Mouse (Mus musculus): ENCODE results near the gene Cacna2d3. TPM values are rescaled to one million over a fixed set of nuclear protein-coding genes. Genes with fewer than 3 reads are reported as not detected.

The Cacna2d3 gene
- total and polyA plus RNA-seq, 3 experiments, result not detected

DNA sequence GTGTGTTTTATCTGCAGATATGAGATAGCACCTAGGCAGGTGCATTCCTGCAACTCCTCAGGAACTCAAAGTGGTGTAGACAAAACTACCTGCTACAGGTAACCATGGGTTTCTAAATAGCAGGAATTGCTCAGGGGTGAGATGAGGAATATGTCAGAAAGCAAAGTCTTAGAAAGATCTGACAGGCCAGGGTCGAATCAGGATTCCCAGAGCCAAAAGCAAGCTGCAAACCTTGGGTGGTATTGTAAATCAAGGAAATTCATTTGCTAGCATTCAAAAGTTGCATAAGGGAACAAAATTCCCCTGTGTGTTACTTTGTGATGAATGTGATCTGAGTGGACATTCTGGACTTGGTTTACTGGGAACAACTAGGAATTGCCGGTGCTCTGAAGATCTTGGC is 291.9 kb downstream of the Cacna2d3 start:
- Histone ChIP-seq H3K4me2 (ENCODE audit: insufficient read depth, low read depth, poor library complexity, severe bottlenecking) (no peak overlapping the region), H3K9ac (ENCODE audit: insufficient read depth, low read depth) (no peak overlapping the region), H3K27me3 (replicated peaks) (no peaks in the 10 kb centered on the region), H3K79me2 (replicated peaks; ENCODE audit: control insufficient read depth, extremely low read depth, insufficient read depth, poor library complexity, severe bottlenecking) (no peaks in the 10 kb centered on the region), H3K9me3 (replicated peaks; ENCODE audit: low read length) (no peaks in the 10 kb centered on the region), H3K4me3 (replicated peaks in 1 of 3; ENCODE audit: low read depth in 2 of 3, low read length in 2 of 3, poor library complexity in 1 of 3) (no peak overlapping the region), H3K27ac (ENCODE audit: insufficient read depth, low read depth) (no peak overlapping the region), H3K36me3 (replicated peaks in 1 of 2; ENCODE audit: control insufficient read depth in 1 of 2, insufficient read depth in 1 of 2, low read length in 1 of 2) (no peaks in the 10 kb centered on the region), H3K4me1 (ENCODE audit: control insufficient read depth in 1 of 2, insufficient read depth in 2 of 2) (peaks cover 0 to 4% of the 10 kb centered on the region in 2 experiments; a peak in 1 of 4 replicates)
- in situ Hi-C loops (cut with MboI; ENCODE audit: low pct_ligation_motif_present, low pct_unique_long_range_greater_than_20kb, low sequenced_read_pairs) (loop anchor here (25.0 kb wide), 1 partner anchor 1617 kb away; no protein-coding TSS in a partner anchor), dilution Hi-C loops (cut with MboI; ENCODE audit: extremely low pct_ligation_motif_present, extremely low pct_unique_long_range_greater_than_20kb, low sequenced_read_pairs) (no loop called here)
- no peak for TF ChIP-seq ZC3H11A (IDR thresholded peaks at IDR 0.05; ENCODE audit: low read depth, low read length)
- no peak for DNase-seq (ENCODE audit: extremely low read depth)

DNA sequence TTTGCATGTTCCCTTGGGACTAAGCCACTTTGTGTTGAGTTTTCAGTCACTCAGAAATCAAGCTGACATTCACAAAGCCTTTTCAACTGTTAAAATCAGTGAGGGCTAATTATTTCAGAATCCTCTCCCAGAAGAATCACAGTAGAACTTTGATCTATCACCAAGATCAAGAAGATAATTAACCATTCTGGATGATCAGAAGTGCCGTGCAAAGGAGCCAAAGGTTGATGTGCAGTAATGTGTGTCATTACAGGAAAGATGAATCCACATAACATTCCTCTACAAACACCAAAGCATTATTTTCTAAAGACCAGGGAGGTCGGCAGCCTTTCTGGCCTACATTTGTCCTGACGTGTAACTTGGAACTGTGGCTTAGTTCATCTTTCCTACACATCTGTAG is 296.0 kb downstream of the Cacna2d3 start:
- in situ Hi-C loops (cut with MboI; ENCODE audit: low pct_ligation_motif_present, low pct_unique_long_range_greater_than_20kb, low sequenced_read_pairs) (loop anchor here (25.0 kb wide), 1 partner anchor 1613 kb away; no protein-coding TSS in a partner anchor), dilution Hi-C loops (cut with MboI; ENCODE audit: extremely low pct_ligation_motif_present, extremely low pct_unique_long_range_greater_than_20kb, low sequenced_read_pairs) (no loop called here)
- H3K79me2 ChIP-seq (replicated peaks; ENCODE audit: control insufficient read depth, extremely low read depth, insufficient read depth, poor library complexity, severe bottlenecking), result no peaks in the 10 kb centered on the region
- H3K9ac ChIP-seq (ENCODE audit: insufficient read depth, low read depth), result no peak overlapping the region
- DNase-seq (ENCODE audit: extremely low read depth), result no peak
- H3K4me2 ChIP-seq (ENCODE audit: insufficient read depth, low read depth, poor library complexity, severe bottlenecking), result no peak overlapping the region
- no peak overlapping the region for H3K27ac ChIP-seq (ENCODE audit: insufficient read depth, low read depth)
- TF ChIP-seq KAT2A (IDR thresholded peaks at IDR 0.05; ENCODE audit: insufficient replicate concordance, low read length) (no peak), MXI1 (IDR thresholded peaks at IDR 0.05; ENCODE audit: low read depth, low read length) (no peak), RAD21 (IDR thresholded peaks at IDR 0.05; ENCODE audit: low read depth, low read length) (no peak), ETS1 (conservative IDR thresholded peaks at IDR 0.05; ENCODE audit: low read depth, low read length) (no peak), CTCF (conservative IDR thresholded peaks at IDR 0.05 in 1 of 2, IDR thresholded peaks at IDR 0.05 in 1 of 2; ENCODE audit: low read depth in 2 of 2, low read length in 2 of 2) (no peak), USF1 (IDR thresholded peaks at IDR 0.05; ENCODE audit: low read depth, low read length) (no peak), JUND (conservative IDR thresholded peaks at IDR 0.05; ENCODE audit: low read depth, low read length) (no peak), PAX5 (IDR thresholded peaks at IDR 0.05; ENCODE audit: low read length) (no peak), NELFE (IDR thresholded peaks at IDR 0.05; ENCODE audit: low read depth, low read length) (no peak), POLR2A (IDR thresholded peaks at IDR 0.05; ENCODE audit: low read depth, low read length) (no peak), USF2 (conservative IDR thresholded peaks at IDR 0.05; ENCODE audit: low read depth, low read length) (no peak), POLR2AphosphoS2 (IDR thresholded peaks at IDR 0.05; ENCODE audit: low read depth, low read length) (no peak), CHD1 (IDR thresholded peaks at IDR 0.05; ENCODE audit: low read depth, low read length) (no peak), GABPA (IDR thresholded peaks at IDR 0.05; ENCODE audit: insufficient replicate concordance, low read depth, low read length) (no peak), MAFK (IDR thresholded peaks at IDR 0.05; ENCODE audit: insufficient replicate concordance, low read length) (no peak), BHLHE40 (IDR thresholded peaks at IDR 0.05; ENCODE audit: low read depth, low read length) (no peak), TCF12 (IDR thresholded peaks at IDR 0.05; ENCODE audit: low read depth, low read length) (no peak), ZC3H11A (IDR thresholded peaks at IDR 0.05; ENCODE audit: low read depth, low read length) (no peak)
- H3K36me3 ChIP-seq (replicated peaks in 1 of 2; ENCODE audit: control insufficient read depth in 1 of 2, insufficient read depth in 1 of 2, low read length in 1 of 2), result no peaks in the 10 kb centered on the region
- no peaks in the 10 kb centered on the region for H3K27me3 ChIP-seq (replicated peaks)
- no peaks in the 10 kb centered on the region for H3K4me1 ChIP-seq (ENCODE audit: control insufficient read depth in 1 of 2, insufficient read depth in 2 of 2)
- no peak overlapping the region for H3K4me3 ChIP-seq (replicated peaks in 1 of 3; ENCODE audit: low read depth in 2 of 3, low read length in 2 of 3, poor library complexity in 1 of 3)
- no peaks in the 10 kb centered on the region for H3K9me3 ChIP-seq (replicated peaks; ENCODE audit: low read length)

All from CH12.LX (cell line).